Mouse (Mus musculus) testis, postnatal 14 days (tissue): ENCODE results near the gene Rc3h1.
"Not testable (repeated sequence)": the region's sequence is repeated elsewhere in the genome, so short reads cannot be mapped to it uniquely, and the experiment has no call there.

Source experiments
- DNase-seq: peaks from one replicate; pipeline ENCODE4 v3.0.0; 2021; ENCODE audit warnings: low spot score

Rc3h1 gene

GRCm38 (mm10) chr1:160963199-160963598 lies 57.0 kb downstream of the Rc3h1 start:
- DNase-seq = no peak

- DNase-seq = no peak
These were observed 61.0 kb downstream of the Rc3h1 start for GRCm38 (mm10) chr1:160967268-160967667.

DNA sequence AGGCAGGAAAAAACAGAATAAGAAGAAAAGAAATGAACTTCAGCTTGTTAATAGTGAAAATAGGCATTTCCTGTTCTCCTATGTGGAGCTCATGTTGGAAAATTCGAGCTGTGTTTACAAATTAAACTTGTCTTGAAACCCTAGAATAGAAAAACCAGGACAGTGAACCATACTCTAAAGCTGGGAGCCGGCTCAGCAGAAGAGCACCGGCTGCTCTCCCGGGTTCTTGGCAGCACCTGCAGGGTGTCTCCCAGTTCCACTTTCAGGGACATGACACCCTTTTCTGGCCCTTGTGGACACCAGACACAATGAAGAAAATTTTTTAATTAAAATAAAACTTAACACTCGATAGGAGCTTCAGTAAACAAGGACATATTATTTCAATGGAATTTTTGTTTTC lies 62.4 kb downstream of the Rc3h1 start:
- DNase-seq = no peak

- DNase-seq = no peak
These were observed 72.0 kb downstream of the Rc3h1 start, which contains the start of gene Serpinc1 for GRCm38 (mm10) chr1:160978071-160978735. TSS of gene Serpinc1 (plus strand) at chr1:160978585.

DNA sequence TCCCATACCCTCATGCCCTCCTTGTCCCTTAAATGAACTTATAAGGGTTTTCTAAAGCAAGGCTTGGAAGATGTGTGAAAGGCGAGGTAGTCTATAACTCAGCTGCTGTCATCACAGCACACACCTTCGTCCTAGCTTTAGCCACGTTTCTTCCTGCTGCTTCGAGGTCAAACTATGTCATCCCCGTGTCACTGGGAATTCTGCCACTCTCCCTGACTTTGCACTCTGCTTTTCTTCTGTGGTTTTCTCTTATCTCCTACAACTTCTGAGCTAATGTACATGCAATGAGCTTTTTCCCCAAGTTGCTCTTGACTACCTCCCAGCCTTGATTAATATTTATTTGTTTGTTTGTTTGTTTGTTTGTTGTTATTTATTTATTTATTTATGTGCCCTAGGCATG lies 73.8 kb downstream of the Rc3h1 start:
- no peak for DNase-seq

DNA sequence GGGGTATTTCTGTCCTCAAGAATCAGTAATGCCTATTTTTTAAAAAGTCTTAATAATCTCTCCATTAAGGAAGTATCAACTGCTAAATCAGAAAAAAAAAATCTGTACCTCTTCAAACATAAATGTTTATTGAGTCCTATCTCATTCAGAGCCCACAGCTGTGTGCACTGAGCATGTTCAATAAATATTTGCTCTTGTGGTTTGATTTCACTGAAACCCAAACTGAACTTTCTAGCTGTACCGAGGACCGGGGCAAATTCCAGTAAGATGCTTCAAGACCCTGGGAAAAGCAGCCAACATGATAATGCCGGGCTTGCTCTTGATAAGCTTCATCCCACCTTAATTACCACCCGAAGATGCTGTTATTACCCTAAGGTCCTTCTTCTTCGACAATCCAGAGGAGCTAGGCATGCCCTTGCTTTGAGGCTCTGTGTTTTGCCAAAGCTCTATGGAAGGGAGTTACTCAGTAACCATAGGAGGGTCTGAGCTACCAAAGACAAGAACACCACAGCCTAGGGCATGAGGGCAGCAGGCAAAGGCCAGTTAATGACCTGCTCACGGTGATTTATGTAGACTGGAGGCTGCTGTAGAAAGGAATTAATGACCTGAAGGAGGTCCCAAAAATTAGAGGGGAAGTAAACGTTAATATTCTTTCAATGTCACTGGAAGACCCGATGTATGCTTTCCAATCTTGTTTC lies 74.5 kb downstream of the Rc3h1 start:
- no peak for DNase-seq

GRCm38 (mm10) chr1:160981337-160981736 lies 75.1 kb downstream of the Rc3h1 start:
- DNase-seq = no peak

GRCm38 (mm10) chr1:160982887-160983286 lies 76.7 kb downstream of the Rc3h1 start:
- DNase-seq = no peak

- not testable (repeated sequence) for DNase-seq
These were observed 78.5 kb downstream of the Rc3h1 start for GRCm38 (mm10) chr1:160984731-160985130.

- no peak for DNase-seq
These were observed 79.3 kb downstream of the Rc3h1 start for GRCm38 (mm10) chr1:160985477-160985876.

GRCm38 (mm10) chr1:160986881-160987635 lies 80.8 kb downstream of the Rc3h1 start:
- no peak for DNase-seq

GRCm38 (mm10) chr1:160989395-160989794 lies 83.2 kb downstream of the Rc3h1 start:
- DNase-seq = no peak

DNA sequence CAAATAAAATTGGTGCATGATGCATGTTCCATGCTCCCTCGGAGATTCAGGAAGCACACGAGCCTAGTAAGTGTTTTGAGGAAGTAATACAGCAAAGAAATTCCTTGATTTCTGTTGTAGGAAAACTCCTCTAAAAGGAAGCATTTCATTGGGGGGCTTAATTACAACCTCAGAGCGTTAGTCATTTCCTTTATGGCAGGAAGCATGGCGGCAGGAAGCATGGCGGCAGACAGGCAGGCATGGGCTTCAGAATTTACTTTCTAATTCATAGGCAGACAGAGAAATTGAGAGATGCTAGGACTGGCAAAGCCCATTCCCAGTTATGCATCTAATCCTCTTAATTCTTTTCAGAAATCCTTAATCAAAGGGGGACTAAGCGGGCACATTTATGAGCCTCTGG lies 87.6 kb downstream of the Rc3h1 start:
- DNase-seq = no peak

DNA sequence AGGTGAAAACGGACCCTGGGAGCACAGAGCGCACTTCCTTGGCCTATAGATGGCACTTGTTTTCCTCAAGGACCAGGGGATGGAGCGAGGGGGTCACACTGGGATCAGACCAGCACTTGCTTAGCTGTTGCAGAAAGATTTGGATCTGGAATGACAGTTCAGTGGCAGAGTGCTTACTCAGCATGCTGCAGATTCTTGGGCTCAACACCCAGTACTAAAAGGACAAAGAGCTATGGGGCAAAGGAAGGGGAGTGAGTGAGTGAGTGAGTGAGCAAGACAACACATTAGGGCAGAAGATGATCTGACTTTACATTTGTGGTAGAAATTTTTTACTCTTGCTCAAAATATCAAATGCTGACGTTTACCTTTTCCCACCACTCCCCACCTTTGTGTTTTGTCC lies 98.7 kb downstream of the Rc3h1 start:
- no peak for DNase-seq

GRCm38 (mm10) chr1:161005526-161005925 lies 99.3 kb downstream of the Rc3h1 start:
- DNase-seq = no peak

- no peak for DNase-seq
These were observed 100.3 kb downstream of the Rc3h1 start for GRCm38 (mm10) chr1:161006471-161006870.

GRCm38 (mm10) chr1:161008038-161008437 lies 101.8 kb downstream of the Rc3h1 start:
- no peak for DNase-seq

- DNase-seq = no peak
These were observed 104.2 kb downstream of the Rc3h1 start for GRCm38 (mm10) chr1:161010436-161010835.

GRCm38 (mm10) chr1:161016378-161016777 lies 110.2 kb downstream of the Rc3h1 start:
- no peak for DNase-seq

DNA sequence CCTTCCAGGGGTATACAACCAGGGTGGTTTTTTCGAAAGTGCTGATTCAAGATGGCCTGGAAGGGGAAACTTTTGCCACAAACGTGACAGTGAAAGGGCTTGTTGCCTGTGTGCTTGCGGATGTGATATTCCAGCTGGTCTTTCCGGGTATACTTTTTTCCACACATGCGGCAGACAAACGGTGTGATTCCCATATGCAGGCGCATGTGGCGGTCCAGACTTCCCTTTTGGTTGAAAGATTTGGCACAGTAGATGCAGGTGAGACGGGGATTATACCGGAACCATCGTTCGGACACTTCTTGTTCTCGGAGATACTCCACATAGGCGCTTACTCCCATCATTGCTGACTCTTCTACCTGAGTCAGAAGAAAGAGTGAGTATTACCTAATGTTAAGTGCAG lies 113.8 kb downstream of the Rc3h1 start:
- DNase-seq = no peak
